Mouse (Mus musculus) hindbrain, postnatal 0 days (tissue): ENCODE measurements around the gene Gria1. TPM values are rescaled to one million over a fixed set of nuclear protein-coding genes. Genes with fewer than 3 reads are reported as not detected.

Source experiments
- ATAC-seq: fragments of 200-750 bp; cut with Nextera tagmentation; 2 replicates; pipeline ENCODE4 v1.8.0; 2017; ENCODE audit warnings: mild to moderate bottlenecking, moderate TSS enrichment, moderate library complexity
- DNase-seq: peaks from one replicate; pipeline ENCODE4 v3.0.0-alpha.2; 2015; ENCODE audit warnings: low spot score
- H3K27ac ChIP-seq: fragments of 300-500 bp; sonication (generic); 2 replicates; pipeline ENCODE4 v1.5.1; 2014; ENCODE audit warnings: mild to moderate bottlenecking
- H3K27me3 ChIP-seq: fragments of 300-500 bp; sonication (generic); 2 replicates; pipeline ENCODE4 v1.6.1; 2014; ENCODE audit warnings: low read length, mixed read lengths; ENCODE audit not compliant: insufficient read depth
- H3K36me3 ChIP-seq: fragments of 300-500 bp; sonication (generic); 2 replicates; pipeline ENCODE4 v1.6.1; 2014; ENCODE audit warnings: low read length, mixed read lengths; ENCODE audit not compliant: insufficient read depth
- H3K4me1 ChIP-seq: fragments of 300-500 bp; sonication (generic); 2 replicates; pipeline ENCODE4 v1.6.1; 2014; ENCODE audit warnings: antibody characterized with exemption, low read length, mixed read lengths; ENCODE audit not compliant: insufficient read depth
- H3K4me2 ChIP-seq: fragments of 300-500 bp; sonication (generic); 2 replicates; pipeline ENCODE4 v1.6.1; 2014; ENCODE audit warnings: low read depth, mild to moderate bottlenecking, low read length, moderate library complexity, mixed read lengths
- H3K4me3 ChIP-seq: fragments of 300-500 bp; sonication (generic); 2 replicates; pipeline ENCODE4 v1.5.1; 2014; ENCODE audit warnings: low read length
- H3K9ac ChIP-seq: fragments of 300-500 bp; sonication (generic); replicated peaks from 2 replicates; pipeline ENCODE4 v1.6.1; 2014; ENCODE audit warnings: mild to moderate bottlenecking, low read length, moderate library complexity, mixed read lengths
- H3K9me3 ChIP-seq: fragments of 300-500 bp; sonication (generic); 2 replicates; pipeline ENCODE4 v1.6.1; 2016; ENCODE audit warnings: low read length, mixed read lengths
- CTCF ChIP-seq: IDR thresholded peaks from 2 replicates; pipeline ENCODE4 v1.5.1; 2016; ENCODE audit warnings: antibody characterized with exemption, control low read depth, low read depth
- WGBS: fragments of 180-500 bp; shearing (Covaris S2); extraction: QIAGEN DNeasy Blood & Tissue Kit; methylation state at CpG from one replicate; pipeline ENCODE4 v1.1.7; 2014; 5-methylcytosine and 5-hydroxymethylcytosine counted together
- polyA plus RNA-seq: library from polyadenylated mRNA; unstranded; fragments of >200 nt; fragmentation: Nextera tagmentation; extraction: Ambion mirVana; gene quantifications from 2 replicates; pipeline ENCODE4 v1.2.1, GENCODE M21; 2015
- total RNA-seq: library from RNA; depleted of rRNA; stranded (reverse); fragments of >200 nt; gene quantifications from 2 replicates; pipeline ENCODE4 v1.2.3, GENCODE M21; 2014

Gene Gria1
- total and polyA plus RNA-seq, 2 experiments from 2014 or later, result 47.1 to 58.2 TPM

DNA sequence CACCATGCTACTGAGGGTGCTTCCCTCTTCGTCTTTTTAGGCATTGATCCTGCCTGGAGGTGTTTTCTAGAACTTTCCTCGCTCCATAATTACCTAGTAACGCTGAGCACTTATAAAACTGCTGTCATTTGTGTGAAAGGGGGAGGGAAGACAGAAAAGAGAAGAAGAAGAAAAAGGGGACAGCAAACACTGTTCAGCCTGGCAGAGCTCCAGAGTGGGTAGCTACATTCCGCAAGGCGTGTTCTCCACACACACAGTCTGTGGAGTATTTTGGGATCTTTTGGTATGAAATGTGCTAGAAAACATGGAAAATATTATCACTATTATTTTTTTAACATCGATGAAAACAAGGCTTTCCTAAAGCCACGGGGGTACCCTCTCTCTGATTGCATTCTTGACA lies 5.8 kb upstream of the Gria1 start:
- WGBS, result 71% methylated on average over 7 of the region's 7 CpGs

DNA sequence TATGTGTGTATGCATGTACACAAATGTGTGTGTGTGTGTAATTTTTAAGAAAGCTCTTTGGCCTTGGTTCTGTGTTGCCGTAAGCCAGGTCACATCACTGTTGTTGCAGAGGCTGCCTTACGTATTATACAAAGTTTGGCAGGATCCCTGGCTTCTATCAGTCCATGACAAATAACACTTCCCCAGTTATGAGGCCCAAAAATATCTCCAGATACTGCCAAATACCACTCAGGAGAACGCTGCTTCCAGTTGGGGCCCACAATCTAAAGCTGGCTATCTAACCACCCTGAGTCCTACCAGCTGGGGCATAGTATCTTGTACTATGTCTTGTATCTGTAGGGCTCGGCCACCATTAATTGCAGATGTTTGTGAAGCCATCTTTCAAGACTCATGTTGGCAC lies 3.4 kb upstream of the Gria1 start:
- no peaks in the 10 kb centered on the region for H3K36me3 ChIP-seq
- H3K9me3 ChIP-seq, result no peaks in the 10 kb centered on the region
- H3K9ac ChIP-seq, result no peak overlapping the region
- no peak overlapping the region for H3K4me3 ChIP-seq
- 91% methylated on average over 4 of the region's 4 CpGs for WGBS
- no peaks in the 10 kb centered on the region for H3K27me3 ChIP-seq
- no peak overlapping the region for H3K4me2 ChIP-seq
- no peak overlapping the region for H3K27ac ChIP-seq
- no peaks in the 10 kb centered on the region for H3K4me1 ChIP-seq
- no peak for TF ChIP-seq CTCF
- no peak for ATAC-seq
- DNase-seq, result no peak

More for the DNA sequence above, 5.8 kb upstream of the Gria1 start:
- no peak overlapping the region for H3K9ac ChIP-seq
- no peaks in the 10 kb centered on the region for H3K9me3 ChIP-seq
- ATAC-seq (no peak), DNase-seq (no peak)
- H3K36me3 ChIP-seq, result no peaks in the 10 kb centered on the region
- no peak overlapping the region for H3K4me3 ChIP-seq
- H3K4me1 ChIP-seq, result no peaks in the 10 kb centered on the region
- TF ChIP-seq CTCF, result no peak
- no peak overlapping the region for H3K4me2 ChIP-seq
- H3K27ac ChIP-seq, result no peak overlapping the region
- H3K27me3 ChIP-seq, result no peaks in the 10 kb centered on the region

DNA sequence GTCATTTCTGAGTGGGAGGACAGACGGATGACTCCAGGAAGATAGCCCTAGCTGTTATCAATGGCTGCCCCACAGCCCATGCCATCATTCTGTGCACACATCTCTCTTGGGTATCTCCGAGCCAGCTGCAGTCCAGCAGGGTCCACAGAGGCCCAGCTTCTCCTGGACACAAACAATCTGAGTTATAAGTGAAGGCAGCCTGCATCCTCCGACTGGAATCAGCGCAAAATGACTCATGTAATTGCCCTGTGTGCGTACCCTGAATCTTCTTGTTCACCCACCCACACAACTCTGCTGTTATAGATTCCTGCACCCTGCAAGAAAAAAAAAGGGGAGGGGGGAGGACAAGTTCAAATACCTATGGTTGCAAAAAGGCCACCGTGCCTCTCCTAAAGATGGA lies 576 bp upstream of the Gria1 start:
- Histone ChIP-seq H3K27me3 (no peaks in the 10 kb centered on the region), H3K9me3 (no peaks in the 10 kb centered on the region), H3K4me2 (peak overlapping the region; percentile 61), H3K4me1 (no peaks in the 10 kb centered on the region), H3K27ac (peak overlapping the region; percentile 15; the same call in 1 of the 2 replicates), H3K36me3 (no peaks in the 10 kb centered on the region), H3K9ac (no peak overlapping the region), H3K4me3 (no peak overlapping the region)
- DNase-seq (no peak), ATAC-seq (no peak)
- TF ChIP-seq CTCF, result no peak
- 75% methylated on average over 6 of the region's 6 CpGs for WGBS

DNA sequence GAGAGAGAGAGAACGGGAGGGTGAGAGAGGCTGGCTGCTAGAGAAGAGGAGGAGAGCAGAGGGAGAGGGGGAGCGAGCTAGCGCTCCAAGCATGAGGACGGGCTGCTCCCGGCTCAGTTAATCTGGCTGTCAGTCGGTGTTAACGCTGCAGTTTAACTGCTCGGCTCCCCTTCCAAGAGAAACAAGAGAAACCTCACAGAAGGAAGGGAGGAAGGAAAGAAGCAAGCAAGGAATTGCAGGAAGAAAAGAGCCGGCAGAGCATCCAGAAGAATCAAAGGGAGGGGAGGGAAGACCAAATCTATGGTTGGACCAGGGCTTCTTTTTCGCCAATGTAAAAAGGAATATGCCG lies 478 bp downstream of the Gria1 start:
- H3K36me3 ChIP-seq, result no peaks in the 10 kb centered on the region
- under 1% methylated on average over 11 of the region's 11 CpGs for WGBS
- peak; percentile 68 for DNase-seq
- peak overlapping the region; percentile 64 for H3K27ac ChIP-seq
- no peaks in the 10 kb centered on the region for H3K4me1 ChIP-seq
- no peak for TF ChIP-seq CTCF
- H3K9ac ChIP-seq, result peak overlapping the region; percentile 55
- H3K4me2 ChIP-seq, result peak overlapping the region; percentile 61
- peak; percentile 73 for ATAC-seq
- H3K4me3 ChIP-seq, result peak overlapping the region; percentile 47
- no peaks in the 10 kb centered on the region for H3K9me3 ChIP-seq
- H3K27me3 ChIP-seq, result no peaks in the 10 kb centered on the region

DNA sequence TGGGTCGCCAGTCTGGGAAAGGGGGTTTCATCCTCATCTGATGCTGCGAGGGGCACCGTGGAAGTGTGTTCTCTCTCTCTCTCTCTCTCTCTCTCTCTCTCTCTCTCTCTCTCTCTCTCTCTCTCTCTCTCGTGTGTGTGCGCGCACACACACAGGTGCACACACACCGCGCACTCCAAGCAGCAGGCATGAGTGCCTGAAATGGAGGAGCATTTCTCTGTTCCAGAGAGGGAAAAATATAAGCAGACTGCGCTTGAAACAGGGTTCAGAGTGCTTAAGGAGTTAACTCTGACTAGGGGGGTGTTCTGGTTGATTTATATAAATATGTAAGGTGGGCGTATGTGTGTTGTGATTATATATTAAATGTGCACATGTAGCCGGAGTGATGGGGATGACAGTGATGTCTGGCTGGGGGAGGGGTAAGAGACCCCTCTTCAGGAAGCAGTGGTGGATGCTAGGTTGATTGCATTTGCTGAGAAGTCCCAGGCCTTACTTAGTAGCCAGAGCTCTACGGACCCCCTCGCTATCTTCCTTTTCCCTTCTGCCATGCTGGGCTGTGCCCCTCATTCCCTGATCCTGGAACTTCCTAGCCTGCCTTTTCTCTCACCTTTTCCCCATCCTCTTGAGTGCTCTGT lies 1.2 kb downstream of the Gria1 start:
- no peaks in the 10 kb centered on the region for H3K4me1 ChIP-seq
- 19% methylated on average over 13 of the region's 13 CpGs for WGBS
- H3K4me3 ChIP-seq, result peak overlapping the region; percentile 47
- ATAC-seq, result 0 out of 2 replicates have a peak, but pooled peaks have one; percentile 25
- no peak for TF ChIP-seq CTCF
- no peaks in the 10 kb centered on the region for H3K27me3 ChIP-seq
- H3K9me3 ChIP-seq, result no peaks in the 10 kb centered on the region
- DNase-seq, result peak; percentile 30
- H3K36me3 ChIP-seq, result no peaks in the 10 kb centered on the region
- H3K9ac ChIP-seq, result peak overlapping the region; percentile 55
- H3K27ac ChIP-seq, result peak overlapping the region; percentile 64; the same call in 1 of the 2 replicates
- peak overlapping the region; percentile 61 for H3K4me2 ChIP-seq

DNA sequence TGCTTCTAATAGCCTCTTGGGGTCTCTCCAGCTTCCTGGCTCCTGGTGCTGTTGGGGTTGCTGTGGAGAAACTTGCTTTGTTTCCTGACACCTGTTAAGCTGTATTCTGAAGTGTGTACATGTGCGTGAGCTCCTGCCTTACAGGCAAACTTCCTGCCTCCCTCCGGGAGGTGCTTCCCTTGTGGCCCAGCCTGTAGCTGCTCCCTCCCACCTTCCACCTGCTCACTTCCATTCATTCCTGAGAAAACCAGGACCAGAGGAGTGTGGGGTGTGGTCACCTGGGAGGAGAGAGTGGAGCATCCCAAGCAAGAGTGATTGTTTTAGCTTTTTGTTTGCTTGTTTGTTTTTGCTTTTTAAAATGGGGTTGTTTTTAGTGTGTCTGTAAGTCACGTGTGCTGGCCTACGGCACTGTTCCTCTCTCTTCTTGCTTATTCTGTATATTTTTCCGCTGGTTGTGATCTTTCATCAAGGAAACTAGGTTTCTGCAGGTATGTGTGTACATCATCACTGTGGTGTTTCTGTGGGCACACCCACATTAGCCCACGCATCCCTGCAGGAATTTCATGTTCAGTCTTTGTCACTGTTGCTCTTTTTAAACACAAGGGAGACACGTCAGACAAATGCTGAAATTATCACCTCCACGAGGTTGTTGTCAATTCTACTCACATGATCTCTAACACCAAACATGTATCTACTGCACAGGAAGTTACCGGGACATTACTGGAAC lies 2.4 kb downstream of the Gria1 start:
- Histone ChIP-seq H3K4me3 (peak overlapping the region; percentile 47), H3K36me3 (no peaks in the 10 kb centered on the region), H3K9me3 (no peaks in the 10 kb centered on the region), H3K9ac (peak overlapping the region; percentile 55; the same call in 1 of the 2 replicates), H3K4me1 (no peaks in the 10 kb centered on the region), H3K27me3 (no peaks in the 10 kb centered on the region), H3K27ac (no peak overlapping the region), H3K4me2 (peak overlapping the region; percentile 61)
- ATAC-seq (no peak), DNase-seq (no peak)
- TF ChIP-seq CTCF, result no peak
- 62% methylated on average over 9 of the region's 9 CpGs for WGBS

DNA sequence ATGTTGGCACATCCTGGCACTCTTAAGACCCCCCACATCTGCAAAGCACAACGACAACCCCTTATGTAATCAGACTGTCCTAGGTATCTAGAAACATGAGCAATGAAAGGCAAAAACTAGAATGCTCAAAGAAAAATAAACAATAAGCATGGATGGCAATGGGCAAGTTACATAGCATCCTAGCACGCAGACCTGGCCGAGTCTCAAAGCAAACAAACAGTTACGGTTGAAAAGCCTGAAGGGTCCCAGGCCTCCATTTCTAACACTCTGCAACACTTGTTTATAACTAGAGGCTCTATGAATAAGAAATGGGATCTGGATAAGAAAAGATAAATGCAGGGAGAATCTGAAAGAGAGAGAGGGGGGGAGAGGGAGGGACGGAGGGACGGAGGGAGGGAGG lies 3.2 kb downstream of the Gria1 start:
- H3K9ac ChIP-seq, result no peak overlapping the region
- no peak overlapping the region for H3K27ac ChIP-seq
- no peak for ATAC-seq
- no peak for TF ChIP-seq CTCF
- DNase-seq, result no peak
- H3K4me1 ChIP-seq, result no peaks in the 10 kb centered on the region
- no peaks in the 10 kb centered on the region for H3K36me3 ChIP-seq
- WGBS, result 58% methylated on average over 6 of the region's 6 CpGs
- H3K9me3 ChIP-seq, result no peaks in the 10 kb centered on the region
- peak overlapping the region; percentile 18 for H3K4me3 ChIP-seq
- H3K4me2 ChIP-seq, result peak overlapping the region; percentile 61
- H3K27me3 ChIP-seq, result no peaks in the 10 kb centered on the region
